Mouse (Mus musculus) liver, embryonic 14.5 days (tissue): ENCODE measurements around the gene Man2a1. TPM values are rescaled to one million over a fixed set of nuclear protein-coding genes. Genes with fewer than 3 reads are reported as not detected.

ENCODE experiments used
- ATAC-seq: fragments of 200-750 bp; cut with Nextera tagmentation; 2 replicates; pipeline ENCODE4 v1.8.0; 2017; ENCODE audit warnings: moderate number of reproducible peaks, mild to moderate bottlenecking, moderate library complexity; ENCODE audit not compliant: insufficient read depth
- DNase-seq, 3 experiments: peaks; one replicate each; pipeline ENCODE4 v3.0.0-alpha.2; 2012 to 2013; ENCODE audit warnings: low read depth in 3 of 3, low spot score in 3 of 3
- H3K27ac ChIP-seq: fragments of 300-500 bp; sonication (generic); 2 replicates; pipeline ENCODE4 v1.5.1; 2014; ENCODE audit warnings: moderate library complexity, mild to moderate bottlenecking, control low read depth, inconsistent platforms
- H3K27me3 ChIP-seq: fragments of 300-500 bp; sonication (generic); 2 replicates; pipeline ENCODE4 v1.6.1; 2014; ENCODE audit warnings: mild to moderate bottlenecking, low read length, moderate library complexity; ENCODE audit not compliant: control insufficient read depth, insufficient read depth
- H3K36me3 ChIP-seq: fragments of 300-500 bp; sonication (generic); replicated peaks from 2 replicates; pipeline ENCODE4 v1.6.1; 2014; ENCODE audit warnings: low read depth; ENCODE audit not compliant: control insufficient read depth, insufficient read depth
- H3K4me1 ChIP-seq, 2 experiments: fragments of 200-500 bp in 1 of 2; fragments of 300-500 bp in 1 of 2; sonication (generic) in 1 of 2; replicated peaks; 2 replicates each; pipeline ENCODE4 v1.6.1; 2012 to 2014; ENCODE audit warnings: antibody characterized with exemption in 1 of 2, inconsistent platforms in 1 of 2, low read length in 1 of 2; ENCODE audit not compliant: control insufficient read depth in 2 of 2, insufficient read depth in 2 of 2
- H3K4me2 ChIP-seq: fragments of 300-500 bp; sonication (generic); 2 replicates; pipeline ENCODE4 v1.6.1; 2014; ENCODE audit warnings: low read depth, mild to moderate bottlenecking, control low read depth, moderate library complexity
- H3K4me3 ChIP-seq, 2 experiments: fragments of 200-500 bp in 1 of 2; fragments of 300-500 bp in 1 of 2; sonication (generic) in 1 of 2; 2 replicates each; pipeline ENCODE4 v1.5.1; 2012 to 2014; ENCODE audit warnings: low read depth in 2 of 2, low read length in 2 of 2, mild to moderate bottlenecking in 2 of 2, control low read depth in 1 of 2, inconsistent platforms in 1 of 2, moderate library complexity in 1 of 2; ENCODE audit not compliant: insufficient read depth in 1 of 2
- H3K9ac ChIP-seq: fragments of 300-500 bp; sonication (generic); replicated peaks from 2 replicates; pipeline ENCODE4 v1.6.1; 2014; ENCODE audit warnings: mild to moderate bottlenecking, control low read depth, moderate library complexity
- H3K9me3 ChIP-seq: fragments of 300-500 bp; sonication (generic); 2 replicates; pipeline ENCODE4 v1.6.1; 2016; ENCODE audit warnings: low read length, mixed read lengths; ENCODE audit not compliant: control insufficient read depth
- CTCF ChIP-seq: IDR thresholded peaks from 2 replicates; pipeline ENCODE4 v1.5.1; 2016; ENCODE audit warnings: antibody characterized with exemption, low read depth, control low read depth
- EP300 ChIP-seq: IDR thresholded peaks from 2 replicates; pipeline ENCODE4 v1.6.1; 2016; ENCODE audit warnings: antibody characterized with exemption, low read depth
- WGBS: fragments of 180-500 bp; shearing (Covaris S2); extraction: QIAGEN DNeasy Blood & Tissue Kit; methylation state at CpG from one replicate; pipeline ENCODE4 v1.1.7; 2014; ENCODE audit not compliant: insufficient replicate concordance; 5-methylcytosine and 5-hydroxymethylcytosine counted together
- polyA plus RNA-seq, 2 experiments: library from polyadenylated mRNA; depleted of rRNA in 1 of 2; stranded (reverse) in 1 of 2; unstranded in 1 of 2; fragments of >200 nt; fragmentation: Nextera tagmentation in 1 of 2; extraction: Ambion mirVana in 1 of 2; gene quantifications; 2 replicates each; pipeline versions ENCODE4 v1.2.1 to v1.2.3; 2012 to 2014

Man2a1 gene
- polyA plus RNA-seq, 2 experiments, result 3.2 to 9.1 TPM

GRCm38 (mm10) chr17:64630506-64630905 lies 30.0 kb downstream of the Man2a1 start:
- DNase-seq, result no peak
- Histone ChIP-seq H3K9me3 (no peaks in the 10 kb centered on the region), H3K36me3 (no peaks in the 10 kb centered on the region; the same call in 1 of the 2 replicates), H3K27me3 (no peaks in the 10 kb centered on the region), H3K4me2 (no peak overlapping the region), H3K4me3 (no peak overlapping the region), H3K27ac (no peak overlapping the region), H3K9ac (no peak overlapping the region), H3K4me1 (no peaks in the 10 kb centered on the region)
- WGBS, result 76% methylated on average over 12 of the region's 12 CpGs
- TF ChIP-seq CTCF, result no peak
- TF ChIP-seq EP300, result no peak
- ATAC-seq, result no peak

DNA sequence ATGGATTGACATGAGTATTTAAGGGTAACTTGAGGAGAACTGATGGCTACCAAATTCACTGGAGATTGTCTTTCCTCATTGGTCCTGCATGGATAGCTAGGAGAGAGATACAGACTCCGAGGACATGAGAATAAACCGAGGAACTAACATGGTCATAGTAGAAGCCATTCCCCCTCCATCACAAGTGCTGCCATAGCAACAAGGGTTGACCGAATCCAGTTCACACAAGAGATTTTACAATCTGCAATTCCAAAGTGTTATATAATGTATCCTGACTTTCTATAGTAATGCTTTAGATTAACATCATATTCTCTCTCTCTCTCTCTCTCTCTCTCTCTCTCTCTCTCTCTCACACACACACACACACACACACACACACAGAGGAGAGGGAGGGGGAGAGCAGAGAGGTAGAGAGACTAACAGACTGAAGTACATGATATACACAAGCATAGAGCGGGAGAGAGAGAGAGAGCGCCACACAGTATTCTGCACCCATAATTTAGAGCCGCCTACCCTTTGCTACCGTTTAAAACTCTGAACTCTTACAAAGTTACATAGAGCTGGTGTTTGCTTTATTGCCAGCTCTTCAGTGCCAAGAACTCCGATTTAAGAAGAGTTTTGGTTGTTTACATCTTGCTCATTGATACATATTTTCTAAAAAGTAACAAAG lies 37.5 kb downstream of the Man2a1 start:
- Histone ChIP-seq H3K9me3 (no peaks in the 10 kb centered on the region), H3K4me3 (no peak overlapping the region), H3K4me1 (no peaks in the 10 kb centered on the region), H3K4me2 (no peak overlapping the region), H3K9ac (no peak overlapping the region), H3K27me3 (no peaks in the 10 kb centered on the region), H3K27ac (no peak overlapping the region), H3K36me3 (no peaks in the 10 kb centered on the region)
- WGBS, result 75% methylated on average over 8 of the region's 8 CpGs
- TF ChIP-seq EP300 (no peak), CTCF (no peak)
- ATAC-seq, result no peak
- no peak for DNase-seq

- Histone ChIP-seq H3K27ac (no peak overlapping the region), H3K4me1 (no peaks in the 10 kb centered on the region; a peak in 1 of 4 replicates), H3K9ac (no peak overlapping the region), H3K9me3 (no peaks in the 10 kb centered on the region), H3K27me3 (no peaks in the 10 kb centered on the region), H3K4me3 (no peak overlapping the region), H3K36me3 (no peaks in the 10 kb centered on the region), H3K4me2 (no peak overlapping the region)
- TF ChIP-seq EP300, result no peak
- TF ChIP-seq CTCF, result no peak
- WGBS, result 66% methylated on average over 3 of the region's 3 CpGs
- ATAC-seq (no peak), DNase-seq (no peak)
These were observed 40.8 kb downstream of the Man2a1 start for GRCm38 (mm10) chr17:64641376-64641775.

DNA sequence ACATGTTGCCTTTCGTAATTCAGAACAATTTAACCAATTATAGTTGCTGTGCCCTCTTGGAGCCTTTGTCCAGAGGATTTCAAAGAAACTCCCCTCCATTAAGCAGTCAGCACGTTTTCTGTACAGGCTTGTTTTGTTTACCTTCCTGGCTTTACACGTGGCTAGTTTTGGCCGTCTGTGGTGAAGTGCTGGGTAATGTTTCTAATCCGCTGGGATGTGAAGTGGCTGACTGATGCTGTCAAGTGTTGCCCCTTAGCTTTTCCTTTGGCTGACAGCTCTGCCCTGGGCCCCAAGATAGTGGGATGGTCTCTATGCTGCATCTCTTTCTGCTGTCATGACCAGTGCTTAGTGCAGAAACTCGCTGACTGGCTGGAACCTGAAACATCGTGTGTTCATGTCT lies 43.1 kb downstream of the Man2a1 start:
- no peak for ATAC-seq
- Histone ChIP-seq H3K4me2 (no peak overlapping the region), H3K9ac (no peak overlapping the region), H3K27ac (no peak overlapping the region), H3K27me3 (no peaks in the 10 kb centered on the region), H3K36me3 (no peaks in the 10 kb centered on the region), H3K9me3 (no peaks in the 10 kb centered on the region), H3K4me3 (no peak overlapping the region), H3K4me1 (no peaks in the 10 kb centered on the region; a peak in 1 of 4 replicates)
- no peak for DNase-seq
- TF ChIP-seq EP300, result no peak
- no peak for TF ChIP-seq CTCF
- 55% methylated on average over 7 of the region's 7 CpGs for WGBS

DNA sequence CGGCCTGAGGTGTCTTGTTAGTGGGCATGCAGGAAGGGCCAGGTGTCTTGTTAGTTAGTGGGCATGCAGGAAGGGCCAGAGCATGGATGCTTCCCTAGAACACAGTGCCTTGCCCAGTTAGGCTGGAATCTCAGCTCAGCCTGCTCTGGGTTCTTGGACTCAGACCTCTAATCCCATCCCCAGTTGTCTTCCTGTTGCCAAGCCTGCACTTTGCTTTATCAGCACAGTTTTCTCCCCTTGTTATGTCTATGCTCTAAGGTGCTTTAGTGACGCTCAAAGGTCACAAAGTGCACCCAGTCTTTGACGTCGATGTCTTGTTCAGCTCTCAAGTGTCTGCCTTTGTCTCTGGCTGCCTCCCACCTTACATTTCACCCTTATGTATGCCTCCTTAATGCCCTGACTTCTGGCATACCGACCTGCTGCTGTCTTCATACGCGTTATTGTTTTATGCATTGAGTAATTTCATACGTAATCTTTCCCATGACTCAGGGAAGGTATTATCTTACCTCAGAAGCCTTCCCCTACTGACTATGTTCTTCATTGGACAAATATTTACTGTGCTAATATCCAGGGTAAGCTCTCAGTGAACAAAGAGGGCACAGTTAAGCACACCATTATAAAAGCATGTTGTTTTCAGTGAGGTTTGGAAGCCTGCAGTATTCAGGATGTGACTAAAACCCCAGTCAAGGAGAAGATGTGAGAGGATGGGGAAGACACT lies 44.5 kb downstream of the Man2a1 start:
- H3K36me3 ChIP-seq, result no peaks in the 10 kb centered on the region; the same call in 1 of the 2 replicates
- no peak overlapping the region for H3K27ac ChIP-seq
- H3K4me3 ChIP-seq, result no peak overlapping the region
- no peak overlapping the region for H3K4me2 ChIP-seq
- ATAC-seq, result no peak
- no peak for TF ChIP-seq CTCF
- TF ChIP-seq EP300, result no peak
- no peaks in the 10 kb centered on the region for H3K9me3 ChIP-seq
- no peaks in the 10 kb centered on the region for H3K27me3 ChIP-seq
- H3K9ac ChIP-seq, result no peak overlapping the region
- DNase-seq, result no peak
- no peaks in the 10 kb centered on the region; a peak in 1 of 4 replicates for H3K4me1 ChIP-seq
- WGBS, result 75% methylated on average over 8 of the region's 8 CpGs
